Mouse (Mus musculus) kidney, adult 8-10 months (tissue): ENCODE results near the gene Amh.
"Not testable (repeated sequence)": the region's sequence is repeated elsewhere in the genome, so short reads cannot be mapped to it uniquely, and the experiment has no call there.

Experiments
- DNase-seq, 2 experiments: peaks; one replicate each; pipeline ENCODE4 v3.0.0; 2022

Amh gene

GRCm38 (mm10) chr10:80808099-80808984 lies 3.3 kb downstream of the Amh start:
- DNase-seq = no peak

DNA sequence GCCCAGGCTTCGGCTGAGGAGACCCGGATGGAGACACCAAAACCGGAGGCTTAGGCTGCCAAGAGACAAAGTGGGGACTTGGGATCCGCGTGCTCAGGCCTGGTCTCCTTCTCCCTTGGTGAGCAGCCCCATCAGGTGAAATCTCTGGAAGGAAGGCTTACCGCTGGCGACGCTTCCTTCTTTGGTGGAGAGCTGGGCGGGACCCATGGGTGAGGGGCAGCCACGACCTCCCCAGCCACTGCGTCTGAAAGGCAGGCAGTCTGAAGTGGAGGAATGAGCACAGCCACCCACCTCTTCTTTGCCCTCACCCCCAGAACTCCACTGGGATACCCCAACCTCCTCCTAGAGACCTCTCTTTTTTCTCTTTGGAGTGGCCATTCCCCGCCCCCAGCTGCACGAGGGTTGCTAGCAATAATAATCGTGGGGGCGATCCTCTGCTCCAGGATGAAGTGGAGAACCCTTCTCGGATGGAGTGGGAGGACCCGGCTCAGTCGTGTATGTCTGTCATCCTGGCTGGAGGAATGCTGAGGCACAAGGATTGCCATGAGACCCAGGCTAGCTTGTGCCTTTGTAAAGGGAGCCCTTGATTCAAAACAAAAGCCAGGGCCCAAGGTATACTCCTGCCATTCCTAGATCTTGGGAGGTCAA lies 4.1 kb downstream of the Amh start:
- no peak for DNase-seq

DNA sequence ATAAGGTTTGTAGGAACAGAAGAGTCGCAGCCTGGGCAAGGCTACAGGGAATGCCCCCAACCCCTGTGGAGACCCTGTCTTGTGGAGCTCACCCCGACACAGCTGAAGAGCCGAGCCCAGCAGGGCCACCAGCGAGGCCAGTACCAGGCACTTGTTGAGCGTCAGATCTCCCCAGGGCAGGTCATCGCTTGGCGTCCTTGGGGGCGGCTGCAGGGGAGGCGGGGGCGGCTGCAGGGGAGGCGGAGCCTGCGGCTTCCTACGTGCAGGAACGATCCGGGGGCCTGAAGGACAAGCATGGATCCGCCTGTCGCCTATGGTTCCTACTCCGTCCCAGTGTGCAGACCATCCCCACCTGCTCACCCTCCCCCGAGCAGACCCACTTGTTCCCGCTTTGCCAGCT lies 5.0 kb downstream of the Amh start:
- DNase-seq = no peak

- no peak for DNase-seq
Observed at GRCm38 (mm10) chr10:80812391-80813041, 7.5 kb downstream of the Amh start.

DNA sequence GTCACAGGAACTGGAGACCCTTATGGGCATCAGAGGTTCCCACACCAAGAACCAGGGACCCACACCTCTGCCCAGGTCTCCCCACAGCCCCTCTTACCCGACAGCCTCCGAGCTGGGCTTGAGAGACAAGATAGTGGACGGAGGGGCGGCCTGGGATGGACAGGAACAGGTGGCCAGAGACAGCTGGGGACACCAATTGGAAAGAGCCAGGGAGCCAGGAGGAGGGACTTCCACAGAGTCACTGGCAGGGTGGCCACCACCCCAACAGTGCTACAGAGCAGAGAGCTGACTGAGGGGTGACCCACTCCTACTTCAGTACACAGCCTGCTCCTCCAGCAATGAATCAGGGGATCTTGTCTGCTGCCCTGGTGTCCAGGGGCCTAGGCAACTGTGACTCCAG lies 8.3 kb downstream of the Amh start, which contains the start of gene Jsrp1:
Gene Jsrp1 (minus strand): TSS at position 133 of the 400 bp plus-strand sequence.
- DNase-seq = no peak

DNA sequence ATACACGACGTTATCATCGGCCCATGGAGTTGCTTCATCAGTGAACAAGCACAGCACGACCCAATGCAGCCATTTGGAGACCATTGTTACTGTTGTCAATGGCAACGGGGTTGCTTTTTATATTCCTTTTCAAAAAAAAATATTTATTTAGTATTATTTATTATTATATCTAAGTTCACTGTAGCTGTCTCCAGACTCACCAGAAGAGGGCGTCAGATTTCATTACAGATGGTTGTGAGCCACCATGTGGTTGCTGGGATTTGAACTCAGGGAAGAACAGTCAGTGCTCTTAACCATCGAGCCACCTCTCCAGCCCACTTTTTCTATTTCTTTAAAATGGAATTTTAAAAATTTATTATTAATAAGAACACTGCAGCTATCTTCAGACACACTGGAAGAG lies 9.8 kb downstream of the Amh start:
- DNase-seq = no peak

DNA sequence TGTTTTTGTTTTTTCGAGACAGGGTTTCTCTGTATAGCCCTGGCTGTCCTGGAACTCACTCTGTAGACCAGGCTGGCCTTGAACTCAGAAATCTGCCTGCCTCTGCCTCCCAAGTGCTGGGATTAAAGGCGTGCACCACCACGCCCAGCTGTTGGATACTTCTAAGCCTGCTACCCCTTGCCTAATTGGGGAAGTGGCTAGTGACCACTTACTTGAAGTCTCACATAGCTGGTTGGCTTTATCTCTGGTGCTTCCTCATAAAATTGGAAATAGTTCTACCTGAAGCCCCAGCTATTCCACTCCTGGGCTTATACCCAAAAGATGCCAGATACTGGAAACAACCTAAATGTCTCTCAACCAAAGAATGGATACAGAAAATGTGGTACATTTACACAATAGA lies 11.3 kb downstream of the Amh start:
- not testable (repeated sequence) for DNase-seq

- no peak for DNase-seq
Observed at GRCm38 (mm10) chr10:80817164-80817563, 12.1 kb downstream of the Amh start.

GRCm38 (mm10) chr10:80817955-80818354 lies 12.9 kb downstream of the Amh start:
- not testable (repeated sequence) for DNase-seq

DNA sequence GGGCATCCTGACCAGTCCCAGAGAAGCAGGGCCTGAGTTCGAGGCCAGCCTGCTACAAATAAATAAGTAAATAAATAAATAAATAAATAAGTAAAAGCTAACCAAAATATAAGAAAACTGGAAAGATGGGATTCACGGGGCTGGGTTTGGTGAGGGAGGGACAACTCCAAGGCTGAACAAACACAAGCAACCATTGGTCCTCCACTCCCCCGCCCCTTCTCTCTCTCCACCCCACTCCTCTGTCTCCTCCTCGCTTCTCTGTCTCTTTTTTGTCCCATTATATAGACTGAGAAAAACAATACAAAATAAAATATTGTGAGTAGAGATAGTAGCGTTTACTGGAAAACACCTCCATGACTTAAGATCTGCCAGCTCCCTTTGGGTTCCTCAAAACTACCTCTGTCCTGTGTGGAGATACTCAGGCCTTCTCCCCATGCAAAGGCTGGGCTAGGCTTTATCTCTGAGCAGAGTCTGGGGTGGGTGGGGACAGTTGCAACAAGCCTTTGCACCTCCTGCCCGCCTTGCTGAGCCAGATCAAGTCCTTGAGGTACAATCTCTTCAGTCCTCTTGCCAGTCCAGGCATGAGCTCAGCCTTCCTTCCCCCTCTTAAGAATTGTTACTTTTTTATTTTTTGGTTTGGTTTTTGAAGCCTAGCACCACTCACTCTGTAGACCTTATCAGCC lies 13.7 kb downstream of the Amh start:
- DNase-seq = no peak

- DNase-seq = peak; percentile 77 to 79
Observed at GRCm38 (mm10) chr10:80819406-80819805, 14.4 kb downstream of the Amh start.

GRCm38 (mm10) chr10:80821991-80822390 lies 16.9 kb downstream of the Amh start:
- no peak for DNase-seq

- DNase-seq = no peak
Observed at GRCm38 (mm10) chr10:80822528-80822927, 17.5 kb downstream of the Amh start.

DNA sequence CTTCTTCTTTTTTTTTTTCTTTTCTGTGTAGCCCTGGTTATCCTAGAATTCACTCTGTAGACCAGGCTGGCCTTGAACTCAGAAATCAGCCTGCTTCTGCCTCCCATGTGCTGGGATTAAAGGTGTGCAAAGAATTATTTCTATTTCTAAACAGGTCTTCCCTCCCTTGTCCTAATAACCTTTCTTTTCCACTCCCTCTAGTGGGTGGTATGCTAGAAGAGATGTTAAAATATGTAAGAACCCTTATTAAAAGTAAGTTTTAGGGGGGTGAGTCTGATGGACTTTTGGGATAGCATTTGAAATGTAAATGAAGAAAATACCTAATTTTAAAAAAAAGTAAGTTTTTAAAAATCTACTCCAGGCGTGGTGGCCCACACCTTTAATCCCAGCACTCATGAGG lies 18.3 kb downstream of the Amh start:
- no peak for DNase-seq

- DNase-seq = no peak
Observed at GRCm38 (mm10) chr10:80823847-80824643, 19.0 kb downstream of the Amh start.

DNA sequence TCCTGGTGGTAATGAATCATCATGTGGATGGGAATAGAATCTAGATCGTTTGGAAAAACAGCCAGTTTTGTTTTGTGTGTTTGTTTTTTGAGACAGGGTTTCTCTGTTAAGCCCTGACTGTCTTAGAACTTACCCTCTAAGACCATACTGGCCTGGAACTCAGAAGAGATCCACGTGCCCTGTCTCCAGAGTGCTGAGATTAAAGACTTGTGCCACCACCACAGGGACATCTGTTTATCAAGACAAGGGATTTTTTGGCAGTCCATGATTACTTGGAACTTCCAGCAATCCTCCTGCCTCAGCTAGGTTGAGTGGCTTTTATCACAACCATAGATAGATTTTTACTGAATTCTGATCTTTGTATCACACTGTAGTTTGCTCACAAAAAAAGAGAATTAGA lies 19.8 kb downstream of the Amh start:
- DNase-seq = no peak

- peak; percentile 100 for DNase-seq
Observed at GRCm38 (mm10) chr10:80826151-80827062, 21.4 kb downstream of the Amh start, which contains the start of gene Oaz1. Oaz1 (plus strand) TSS chr10:80826656.

DNA sequence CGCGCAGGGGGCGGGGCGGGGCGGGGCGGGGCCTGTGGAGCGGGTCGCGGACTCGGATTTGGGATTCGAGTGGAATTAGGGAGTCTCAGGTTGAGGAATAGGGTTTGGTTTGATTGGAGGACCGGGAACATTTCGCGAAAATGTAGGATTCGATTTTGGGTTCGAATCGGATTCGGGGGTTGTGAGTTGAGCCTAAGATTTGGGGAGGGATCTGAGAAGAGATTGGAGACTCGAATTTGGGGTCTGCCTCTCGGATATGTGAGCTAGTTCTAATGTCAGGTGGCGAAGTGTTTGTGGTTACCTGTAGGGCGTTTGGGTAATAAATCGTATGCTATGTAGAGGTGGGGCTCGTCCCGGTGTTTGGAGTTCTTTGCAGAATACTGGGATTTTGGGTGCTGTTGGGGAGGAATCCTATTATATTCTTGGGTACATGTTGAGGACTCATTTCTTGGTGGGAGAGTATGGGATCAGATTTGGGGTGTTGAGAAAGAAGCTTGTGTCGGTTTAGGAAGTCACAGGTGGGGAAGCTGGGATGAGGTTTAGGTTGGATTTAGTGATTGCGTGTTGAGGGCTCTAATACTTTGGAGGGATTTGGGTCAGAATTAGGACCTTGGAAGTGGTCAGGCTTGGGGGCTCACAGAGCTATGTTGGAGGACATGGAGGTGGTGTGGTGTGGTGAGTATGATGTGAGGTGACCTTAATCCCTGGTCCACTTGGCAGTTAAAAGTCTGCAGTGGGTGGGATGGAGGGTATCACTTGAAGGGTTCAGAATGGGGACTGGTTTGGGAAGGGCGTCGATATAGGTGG lies 22.2 kb downstream of the Amh start:
- no peak for DNase-seq

- no peak for DNase-seq
Observed at GRCm38 (mm10) chr10:80827870-80828420, 22.9 kb downstream of the Amh start.

GRCm38 (mm10) chr10:80828587-80828986 lies 23.5 kb downstream of the Amh start:
- not testable (repeated sequence) for DNase-seq
